Mouse (Mus musculus) MEL (cell line): ENCODE data around the gene Acod1.

ENCODE experiments used
- CTCF ChIP-seq, 3 experiments: IDR thresholded peaks in 2 of 3; conservative IDR thresholded peaks in 1 of 3; 2 replicates each; pipeline ENCODE4 v1.5.1; 2011 to 2012; ENCODE audit warnings: low read length in 3 of 3, low read depth in 2 of 3, mild to moderate bottlenecking in 2 of 3, improper control_type of control experiment in 1 of 3, inconsistent platforms in 1 of 3, mixed read lengths in 1 of 3, moderate library complexity in 1 of 3; ENCODE audit not compliant: control insufficient read depth in 1 of 3, insufficient read depth in 1 of 3, poor library complexity in 1 of 3, severe bottlenecking in 1 of 3
- E2F4 ChIP-seq: IDR thresholded peaks from 2 replicates; pipeline ENCODE4 v1.6.1; 2011; ENCODE audit warnings: low read depth, low read length, improper control_type of control experiment, borderline replicate concordance
- EP300 ChIP-seq, 2 experiments: IDR thresholded peaks; 2 replicates each; pipeline ENCODE4 v1.6.1; 2011; ENCODE audit warnings: improper control_type of control experiment in 2 of 2, low read length in 2 of 2, low read depth in 1 of 2, mild to moderate bottlenecking in 1 of 2
- MAFK ChIP-seq: IDR thresholded peaks from 2 replicates; pipeline ENCODE4 v1.6.1; 2011; ENCODE audit warnings: low read depth, mild to moderate bottlenecking, low read length, improper control_type of control experiment, borderline replicate concordance
- MAX ChIP-seq: IDR thresholded peaks from 2 replicates; pipeline ENCODE4 v1.6.1; 2011; ENCODE audit warnings: low read length, improper control_type of control experiment
- MAZ ChIP-seq: IDR thresholded peaks from 2 replicates; pipeline ENCODE4 v1.6.1; 2012; ENCODE audit warnings: low read depth, mild to moderate bottlenecking, inconsistent platforms, low read length, improper control_type of control experiment
- MXI1 ChIP-seq: IDR thresholded peaks from 2 replicates; pipeline ENCODE4 v1.6.1; 2011; ENCODE audit warnings: mild to moderate bottlenecking, low read depth, low read length, improper control_type of control experiment
- POLR2A ChIP-seq, 2 experiments: IDR thresholded peaks; 2 replicates each; pipeline ENCODE4 v1.6.1; 2011 to 2012; ENCODE audit warnings: low read length in 2 of 2, mild to moderate bottlenecking in 2 of 2, control low read depth in 1 of 2, improper control_type of control experiment in 1 of 2, low read depth in 1 of 2, moderate library complexity in 1 of 2; ENCODE audit not compliant: control insufficient read depth in 1 of 2, insufficient read depth in 1 of 2, poor library complexity in 1 of 2
- POLR2AphosphoS5 ChIP-seq: IDR thresholded peaks from 2 replicates; pipeline ENCODE4 v1.6.1; 2012; ENCODE audit warnings: low read depth, borderline replicate concordance, mild to moderate bottlenecking, inconsistent platforms, low read length, moderate library complexity, mixed read lengths
- TAL1 ChIP-seq: IDR thresholded peaks from 2 replicates; pipeline ENCODE4 v1.6.1; 2012; ENCODE audit warnings: mild to moderate bottlenecking, inconsistent platforms, low read length, moderate library complexity, mixed read lengths
- TBP ChIP-seq: IDR thresholded peaks from 2 replicates; pipeline ENCODE4 v1.8.0; 2011; ENCODE audit warnings: low read depth, low read length, improper control_type of control experiment
- TCF12 ChIP-seq: IDR thresholded peaks from 2 replicates; pipeline ENCODE4 v1.6.1; 2014; ENCODE audit warnings: low read depth, mild to moderate bottlenecking, inconsistent platforms, low read length, improper control_type of control experiment, moderate library complexity
- USF1 ChIP-seq: IDR thresholded peaks from 2 replicates; pipeline ENCODE4 v1.6.1; 2014; ENCODE audit warnings: low read depth, mild to moderate bottlenecking, inconsistent platforms, low read length, improper control_type of control experiment, moderate library complexity
- ZC3H11A ChIP-seq: IDR thresholded peaks from 2 replicates; pipeline ENCODE4 v1.6.1; 2012; ENCODE audit warnings: low read depth, mild to moderate bottlenecking, inconsistent platforms, low read length, improper control_type of control experiment

GRCm38 (mm10) chr14:103046677-103047076 is at the start of gene Acod1:
- TF ChIP-seq MAFK (no peak), MAZ (no peak), CTCF (IDR thresholded peaks at IDR 0.05 in 2 of 3, conservative IDR thresholded peaks at IDR 0.05 in 1 of 3; ENCODE audit: control insufficient read depth in 1 of 3, insufficient read depth in 1 of 3, low read depth in 2 of 3, low read length in 3 of 3, poor library complexity in 1 of 3, severe bottlenecking in 1 of 3) (no peak), POLR2A (IDR thresholded peaks at IDR 0.05; ENCODE audit: control insufficient read depth in 1 of 2, insufficient read depth in 1 of 2, low read depth in 1 of 2, low read length in 2 of 2, poor library complexity in 1 of 2) (no peak), ZC3H11A (no peak), MAX (no peak), USF1 (no peak), E2F4 (no peak), TCF12 (no peak), TAL1 (no peak), EP300 (IDR thresholded peaks at IDR 0.05; ENCODE audit: low read depth in 1 of 2, low read length in 2 of 2) (no peak), TBP (no peak), POLR2AphosphoS5 (no peak), MXI1 (no peak)
